Mouse (Mus musculus) midbrain, embryonic 13.5 days (tissue): ENCODE measurements around the gene Sorcs3. TPM values are rescaled to one million over a fixed set of nuclear protein-coding genes. Genes with fewer than 3 reads are reported as not detected.

Source experiments
- ATAC-seq: fragments of 200-750 bp; cut with Nextera tagmentation; 2 replicates; pipeline ENCODE4 v1.8.0; 2017; ENCODE audit warnings: mild to moderate bottlenecking, moderate TSS enrichment, moderate library complexity
- H3K27ac ChIP-seq: fragments of 300-500 bp; sonication (generic); 2 replicates; pipeline ENCODE4 v1.5.1; 2015; ENCODE audit warnings: inconsistent platforms, mild to moderate bottlenecking, moderate library complexity
- H3K27me3 ChIP-seq: fragments of 300-500 bp; sonication (generic); 2 replicates; pipeline ENCODE4 v1.6.1; 2015; ENCODE audit warnings: mild to moderate bottlenecking, inconsistent platforms
- H3K36me3 ChIP-seq: fragments of 300-500 bp; sonication (generic); 2 replicates; pipeline ENCODE4 v1.6.1; 2015; ENCODE audit warnings: mild to moderate bottlenecking, inconsistent platforms
- H3K4me1 ChIP-seq: fragments of 300-500 bp; sonication (generic); replicated peaks from 2 replicates; pipeline ENCODE4 v1.6.1; 2015; ENCODE audit warnings: inconsistent platforms
- H3K4me2 ChIP-seq: fragments of 300-500 bp; sonication (generic); replicated peaks from 2 replicates; pipeline ENCODE4 v1.6.1; 2015; ENCODE audit warnings: moderate library complexity, mild to moderate bottlenecking, inconsistent platforms
- H3K4me3 ChIP-seq: fragments of 300-500 bp; sonication (generic); replicated peaks from 2 replicates; pipeline ENCODE4 v1.5.1; 2015; ENCODE audit warnings: mild to moderate bottlenecking, inconsistent platforms
- H3K9ac ChIP-seq: fragments of 300-500 bp; sonication (generic); replicated peaks from 2 replicates; pipeline ENCODE4 v1.6.1; 2015; ENCODE audit warnings: mild to moderate bottlenecking, inconsistent platforms
- H3K9me3 ChIP-seq: fragments of 300-500 bp; sonication (generic); 2 replicates; pipeline ENCODE4 v1.6.1; 2016; ENCODE audit warnings: mild to moderate bottlenecking, inconsistent platforms
- WGBS: fragments of 180-500 bp; shearing (Covaris S2); methylation state at CpG from one replicate; pipeline ENCODE4 v1.1.7; 2015; 5-methylcytosine and 5-hydroxymethylcytosine counted together
- polyA plus RNA-seq: library from polyadenylated mRNA; unstranded; fragments of >200 nt; fragmentation: Nextera tagmentation; extraction: Ambion mirVana; gene quantifications from 2 replicates; pipeline ENCODE4 v1.2.1, GENCODE M21; 2015

Sorcs3 gene
- polyA plus RNA-seq, 1 experiment from 2014 or later: 11.8 TPM

GRCm38 (mm10) chr19:48682485-48682884 is 476.7 kb downstream of the Sorcs3 start:
- no peaks in the 10 kb centered on the region for H3K27me3 ChIP-seq
- 0 out of 2 replicates have a peak, but pooled peaks have one; percentile 43 for ATAC-seq
- H3K4me1 ChIP-seq: peaks cover 6% of the 10 kb centered on the region
- 61% methylated on average over 3 of the region's 3 CpGs for WGBS
- no peak overlapping the region for H3K4me3 ChIP-seq
- no peak overlapping the region for H3K9ac ChIP-seq
- no peak overlapping the region for H3K4me2 ChIP-seq
- H3K36me3 ChIP-seq: no peaks in the 10 kb centered on the region
- H3K9me3 ChIP-seq: no peaks in the 10 kb centered on the region
- H3K27ac ChIP-seq: no peak overlapping the region

DNA sequence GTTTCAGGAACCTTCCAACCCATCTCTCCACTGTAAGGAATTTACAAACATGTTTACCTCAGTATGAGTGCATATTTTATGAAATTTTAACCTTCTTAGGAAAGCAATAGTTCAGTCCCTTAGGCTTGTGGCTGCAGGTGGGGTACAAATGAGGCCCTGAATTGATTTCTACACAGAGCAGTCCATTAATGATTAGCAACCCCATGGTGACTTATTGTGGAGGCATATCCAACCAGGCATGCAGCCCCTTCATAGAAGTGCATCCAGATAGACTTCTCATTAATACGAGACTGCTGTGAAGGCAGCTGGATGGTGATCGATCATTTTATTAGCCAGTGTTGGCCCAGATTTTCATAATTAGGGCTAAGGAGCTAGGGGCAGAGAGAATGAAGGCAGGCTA is 480.5 kb downstream of the Sorcs3 start:
- Histone ChIP-seq H3K4me1 (peaks cover 6% of the 10 kb centered on the region), H3K27me3 (no peaks in the 10 kb centered on the region), H3K4me3 (no peak overlapping the region), H3K36me3 (no peaks in the 10 kb centered on the region), H3K27ac (no peak overlapping the region), H3K4me2 (no peak overlapping the region), H3K9ac (no peak overlapping the region), H3K9me3 (no peaks in the 10 kb centered on the region)
- 62% methylated on average over 2 of the region's 2 CpGs for WGBS
- no peak for ATAC-seq

- Histone ChIP-seq H3K27ac (no peak overlapping the region), H3K27me3 (no peaks in the 10 kb centered on the region), H3K4me3 (no peak overlapping the region), H3K36me3 (no peaks in the 10 kb centered on the region), H3K9ac (no peak overlapping the region), H3K4me2 (no peak overlapping the region), H3K4me1 (no peaks in the 10 kb centered on the region), H3K9me3 (no peaks in the 10 kb centered on the region)
- no peak for ATAC-seq
- WGBS: 76% methylated on average over 6 of the region's 6 CpGs
Observed at GRCm38 (mm10) chr19:48700111-48700658, 494.4 kb downstream of the Sorcs3 start.

GRCm38 (mm10) chr19:48703763-48704162 is 497.9 kb downstream of the Sorcs3 start:
- no peaks in the 10 kb centered on the region for H3K36me3 ChIP-seq
- H3K4me3 ChIP-seq: no peak overlapping the region
- no peak overlapping the region for H3K9ac ChIP-seq
- H3K9me3 ChIP-seq: no peaks in the 10 kb centered on the region
- no peaks in the 10 kb centered on the region; the same call in 1 of the 2 replicates for H3K4me1 ChIP-seq
- 96% methylated on average over 2 of the region's 2 CpGs for WGBS
- no peak for ATAC-seq
- no peaks in the 10 kb centered on the region for H3K27me3 ChIP-seq
- no peak overlapping the region for H3K4me2 ChIP-seq
- no peak overlapping the region for H3K27ac ChIP-seq

GRCm38 (mm10) chr19:48706267-48706923 is 500.6 kb downstream of the Sorcs3 start:
- Histone ChIP-seq H3K9me3 (no peaks in the 10 kb centered on the region), H3K4me2 (no peak overlapping the region), H3K36me3 (no peaks in the 10 kb centered on the region), H3K27ac (no peak overlapping the region), H3K4me1 (no peaks in the 10 kb centered on the region; the same call in 1 of the 2 replicates), H3K9ac (no peak overlapping the region), H3K4me3 (no peak overlapping the region), H3K27me3 (no peaks in the 10 kb centered on the region)
- ATAC-seq: no peak
- 25% methylated on average over 1 of the region's 1 CpGs for WGBS

DNA sequence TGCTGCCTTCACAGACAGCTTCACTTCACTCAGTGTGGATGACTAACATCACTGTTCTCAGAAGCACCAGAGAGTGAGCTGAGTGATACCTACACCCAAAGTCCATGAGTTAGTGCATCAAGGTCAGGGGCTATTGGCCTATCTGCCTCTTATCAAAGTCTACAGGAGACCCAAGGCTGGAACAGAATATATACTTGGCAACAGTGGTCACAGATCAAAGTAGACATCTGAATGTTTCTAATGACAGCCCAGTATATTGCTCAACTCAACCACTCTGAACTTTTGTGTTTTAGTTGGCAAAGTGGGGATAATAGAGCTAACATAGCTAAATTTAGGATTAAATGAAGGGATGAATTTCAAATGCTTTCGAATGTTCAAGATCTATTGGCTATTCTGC is 501.1 kb downstream of the Sorcs3 start:
- H3K9ac ChIP-seq: no peak overlapping the region
- no peak overlapping the region for H3K4me3 ChIP-seq
- WGBS: 91% methylated on average over 1 of the region's 1 CpGs
- ATAC-seq: no peak
- H3K4me1 ChIP-seq: no peaks in the 10 kb centered on the region; the same call in 1 of the 2 replicates
- H3K9me3 ChIP-seq: no peaks in the 10 kb centered on the region
- no peaks in the 10 kb centered on the region for H3K36me3 ChIP-seq
- H3K27ac ChIP-seq: no peak overlapping the region
- no peak overlapping the region for H3K4me2 ChIP-seq
- no peaks in the 10 kb centered on the region for H3K27me3 ChIP-seq

GRCm38 (mm10) chr19:48725851-48726419 is 520.1 kb downstream of the Sorcs3 start:
- no peaks in the 10 kb centered on the region for H3K9me3 ChIP-seq
- H3K27me3 ChIP-seq: no peaks in the 10 kb centered on the region
- peaks cover 23% of the 10 kb centered on the region for H3K4me1 ChIP-seq
- no peak overlapping the region for H3K9ac ChIP-seq
- H3K4me2 ChIP-seq: no peak overlapping the region
- H3K4me3 ChIP-seq: no peak overlapping the region
- H3K36me3 ChIP-seq: no peaks in the 10 kb centered on the region
- peak; percentile 69 for ATAC-seq
- WGBS: 14% methylated on average over 6 of the region's 6 CpGs
- no peak overlapping the region for H3K27ac ChIP-seq

DNA sequence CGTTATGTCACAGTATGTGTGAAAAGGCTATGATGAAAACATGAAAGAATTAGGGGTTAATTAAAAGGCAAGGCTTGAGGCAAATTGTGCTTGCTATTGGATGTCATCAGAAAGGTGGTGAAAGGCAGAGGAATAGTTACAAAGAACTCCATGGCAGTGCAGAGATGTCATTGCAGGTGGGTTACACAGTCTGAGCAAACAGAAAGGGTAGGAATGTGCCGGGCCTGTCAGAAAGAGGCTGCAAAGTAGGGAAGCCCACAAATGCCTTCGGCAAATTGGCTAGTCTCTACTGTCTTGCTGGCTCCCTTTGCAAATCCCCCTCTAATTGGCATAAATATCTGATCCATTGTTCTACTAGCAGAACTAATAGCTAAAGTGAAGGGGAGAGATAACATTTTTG is 521.2 kb downstream of the Sorcs3 start:
- Histone ChIP-seq H3K36me3 (no peaks in the 10 kb centered on the region), H3K27ac (no peak overlapping the region), H3K9ac (no peak overlapping the region), H3K4me3 (no peak overlapping the region), H3K4me2 (no peak overlapping the region), H3K27me3 (no peaks in the 10 kb centered on the region), H3K4me1 (peaks cover 23% of the 10 kb centered on the region), H3K9me3 (no peaks in the 10 kb centered on the region)
- 0 out of 2 replicates have a peak, but pooled peaks have one; percentile 53 for ATAC-seq
- WGBS: 35% methylated on average over 3 of the region's 3 CpGs

DNA sequence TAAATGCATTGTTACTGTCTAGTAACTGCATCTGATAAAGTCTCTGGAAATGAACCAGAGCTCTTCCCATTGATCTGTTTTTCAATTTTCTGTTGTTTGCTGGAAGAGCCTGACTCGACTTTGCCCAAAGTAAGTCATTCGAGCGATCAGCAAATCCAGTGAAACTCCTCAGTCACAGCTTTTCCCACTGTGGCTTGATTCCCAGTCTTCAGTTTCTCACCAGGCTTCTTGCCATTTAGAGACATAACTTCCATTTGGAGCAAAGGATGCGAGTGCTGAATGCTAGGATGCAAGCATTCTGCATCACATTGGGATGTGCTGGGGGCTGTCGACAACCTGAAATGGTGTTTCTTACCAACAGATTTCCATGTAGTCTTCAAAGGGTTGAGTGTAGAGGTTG is 521.8 kb downstream of the Sorcs3 start:
- Histone ChIP-seq H3K27me3 (no peaks in the 10 kb centered on the region), H3K4me3 (no peak overlapping the region), H3K9me3 (no peaks in the 10 kb centered on the region), H3K4me1 (peaks cover 24% of the 10 kb centered on the region), H3K4me2 (no peak overlapping the region), H3K27ac (no peak overlapping the region), H3K36me3 (no peaks in the 10 kb centered on the region), H3K9ac (no peak overlapping the region)
- no peak for ATAC-seq
- 92% methylated on average over 5 of the region's 5 CpGs for WGBS

GRCm38 (mm10) chr19:48731731-48732130 is 525.9 kb downstream of the Sorcs3 start:
- Histone ChIP-seq H3K36me3 (no peaks in the 10 kb centered on the region), H3K4me1 (peaks cover 19% of the 10 kb centered on the region), H3K9me3 (no peaks in the 10 kb centered on the region), H3K27ac (no peak overlapping the region), H3K4me3 (no peak overlapping the region), H3K4me2 (no peak overlapping the region), H3K27me3 (no peaks in the 10 kb centered on the region), H3K9ac (no peak overlapping the region)
- 66% methylated on average over 10 of the region's 10 CpGs for WGBS
- ATAC-seq: no peak

DNA sequence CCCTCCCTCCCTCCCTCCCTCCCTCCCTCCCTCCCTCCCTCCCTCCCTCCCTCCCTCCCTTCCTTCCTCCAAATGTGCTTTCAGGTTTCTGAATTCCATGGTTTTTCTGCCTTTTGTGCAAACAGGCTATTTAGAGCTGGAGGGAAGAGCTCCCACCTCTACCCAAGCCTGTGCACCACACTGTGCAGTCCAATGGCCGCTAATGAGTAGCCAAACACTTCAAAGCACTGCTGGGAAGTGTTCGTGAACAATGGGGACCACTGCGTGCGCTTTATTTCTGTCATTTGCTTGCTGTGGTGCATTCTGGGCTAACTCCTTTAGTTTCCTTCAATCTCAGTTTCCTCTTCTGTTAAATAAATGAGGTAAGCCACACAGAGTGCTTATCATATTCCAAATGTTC is 528.5 kb downstream of the Sorcs3 start:
- ATAC-seq: no peak
- 32% methylated on average over 4 of the region's 4 CpGs for WGBS
- no peaks in the 10 kb centered on the region for H3K27me3 ChIP-seq
- H3K36me3 ChIP-seq: no peaks in the 10 kb centered on the region
- no peaks in the 10 kb centered on the region for H3K9me3 ChIP-seq
- no peak overlapping the region for H3K4me2 ChIP-seq
- no peak overlapping the region for H3K27ac ChIP-seq
- no peak overlapping the region for H3K9ac ChIP-seq
- H3K4me3 ChIP-seq: no peak overlapping the region
- H3K4me1 ChIP-seq: 0 out of 2 replicates have a peak, but pooled peaks cover 7% of the 10 kb centered on the region

- Histone ChIP-seq H3K4me1 (0 out of 2 replicates have a peak, but pooled peaks cover 7% of the 10 kb centered on the region), H3K4me3 (no peak overlapping the region), H3K27me3 (no peaks in the 10 kb centered on the region), H3K9me3 (no peaks in the 10 kb centered on the region), H3K36me3 (no peaks in the 10 kb centered on the region), H3K27ac (no peak overlapping the region), H3K4me2 (no peak overlapping the region), H3K9ac (no peak overlapping the region)
- 20% methylated on average over 2 of the region's 2 CpGs for WGBS
- no peak for ATAC-seq
Observed at GRCm38 (mm10) chr19:48737554-48737953, 531.7 kb downstream of the Sorcs3 start.
